Mouse (Mus musculus) gastrocnemius, adult 18-20 months (tissue): Measurements from ENCODE around the gene Arhgef11. TPM values are rescaled to one million over a fixed set of nuclear protein-coding genes. Genes with fewer than 3 reads are reported as not detected.
A peak's percentile ranks its signal among the peaks of the same experiment; 100 is the strongest.
"Not testable (repeated sequence)": the region's sequence is repeated elsewhere in the genome, so short reads cannot be mapped to it uniquely, and the experiment has no call there.

ENCODE experiments used
- DNase-seq: peaks from one replicate; pipeline ENCODE4 v3.0.0; 2021; ENCODE audit warnings: low spot score
- long read RNA-seq, 2 experiments: library from polyadenylated mRNA; stranded (forward); transcript quantifications; one replicate each; pipeline ENCODE4 v2.0.0; 2021
- total RNA-seq, 2 experiments: library from RNA; stranded (reverse); gene quantifications; 2 replicates each; pipeline ENCODE4 v1.2.3; 2021

Gene Arhgef11
- 10 to 100 TPM; 18.5 to 19.9 TPM for total RNA-seq
- long read RNA-seq, experiment 1, partial matches to known transcripts: 4 of 10 reads
- long read RNA-seq, experiment 1, other reads (novel, unspliced or antisense): 6 of 10 reads
- long read RNA-seq, experiment 2, partial matches to known transcripts: 6 of 8 reads
- long read RNA-seq, experiment 2, other reads (novel, unspliced or antisense): 2 of 8 reads

- DNase-seq: peak; percentile 78
Observed at GRCm38 (mm10) chr3:87616957-87617810, at the start of gene Arhgef11. Gene Arhgef11, plus strand, starts transcription at chr3:87617559.

DNA sequence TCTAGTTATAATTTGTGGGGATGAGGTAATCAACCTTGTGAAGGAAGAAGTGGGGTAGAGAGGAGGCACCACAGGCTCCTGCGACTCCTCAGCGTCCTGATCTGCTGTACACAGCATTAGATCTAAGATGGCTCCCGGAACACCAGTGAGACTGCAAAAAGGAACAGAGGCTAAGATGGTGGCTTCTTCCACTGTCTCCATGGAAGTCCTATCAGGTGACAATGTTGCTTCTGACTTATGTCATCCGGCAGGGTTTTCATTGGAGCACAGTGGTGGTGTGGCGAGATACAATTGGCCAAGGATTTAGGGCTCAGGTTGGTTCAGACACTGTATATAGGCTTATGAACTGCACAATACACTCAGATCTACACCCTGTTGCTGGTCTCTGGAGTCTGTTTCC lies 48.7 kb upstream of the Arhgef11 start:
- DNase-seq: no peak

GRCm38 (mm10) chr3:87575766-87576165 lies 41.6 kb upstream of the Arhgef11 start:
- DNase-seq: no peak

DNA sequence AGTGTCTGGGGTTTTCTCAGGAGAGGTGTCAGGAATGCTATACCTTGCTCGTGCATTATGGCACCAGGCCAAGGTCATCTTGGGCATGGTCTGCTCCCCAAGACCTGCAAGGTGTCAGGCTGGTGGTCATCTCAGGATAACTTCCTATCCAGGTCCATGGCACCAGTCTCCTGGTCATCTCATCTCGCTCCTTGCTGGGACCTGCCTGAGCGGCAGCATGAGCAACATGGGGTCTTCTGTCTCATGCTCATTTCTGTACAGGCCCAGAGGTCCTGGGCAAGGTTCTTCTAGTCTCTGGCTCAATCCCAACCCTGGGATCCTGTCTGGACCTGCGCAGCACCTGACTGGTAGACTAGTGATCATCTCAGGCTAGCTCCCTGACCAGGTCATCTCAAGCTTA lies 35.1 kb upstream of the Arhgef11 start:
- no peak for DNase-seq

DNA sequence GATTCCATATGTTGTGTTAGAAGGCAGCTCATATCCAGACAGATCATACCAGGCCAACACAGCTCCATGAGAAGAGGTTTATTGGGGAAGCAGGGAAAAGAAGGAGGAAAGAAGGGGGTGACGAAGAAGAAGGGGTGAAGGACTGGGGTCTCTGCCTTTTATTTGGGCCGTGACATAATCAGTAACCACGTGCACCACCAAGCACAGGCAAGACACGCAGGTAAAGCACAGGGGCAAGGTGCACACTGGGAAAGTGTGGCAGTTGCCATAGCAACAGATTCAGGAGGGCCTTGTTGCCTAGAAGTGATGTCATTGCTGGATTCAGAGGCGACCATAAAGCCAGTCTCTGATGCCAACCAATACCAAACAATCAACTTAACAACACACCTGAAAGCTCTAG lies 23.6 kb upstream of the Arhgef11 start:
- no peak for DNase-seq

DNA sequence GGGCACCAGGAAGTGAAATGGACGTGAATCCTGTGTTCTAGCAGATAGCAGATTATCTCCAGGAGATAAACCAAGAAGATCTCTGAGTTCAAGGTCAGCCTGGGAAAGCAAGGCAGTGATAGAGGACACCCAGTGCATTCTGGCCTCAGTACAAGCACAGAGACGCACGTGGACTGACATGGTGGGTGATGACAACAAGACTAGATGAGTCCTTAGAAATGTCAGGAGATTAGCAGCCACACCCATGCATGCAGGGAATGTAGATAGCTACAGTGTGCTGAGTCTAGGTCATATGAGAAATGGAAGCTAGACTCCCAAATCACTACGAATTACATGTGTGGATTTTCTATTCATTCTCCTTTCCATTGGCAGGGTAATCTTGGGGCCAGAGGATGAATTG lies 22.0 kb upstream of the Arhgef11 start:
- DNase-seq: not testable (repeated sequence)

DNA sequence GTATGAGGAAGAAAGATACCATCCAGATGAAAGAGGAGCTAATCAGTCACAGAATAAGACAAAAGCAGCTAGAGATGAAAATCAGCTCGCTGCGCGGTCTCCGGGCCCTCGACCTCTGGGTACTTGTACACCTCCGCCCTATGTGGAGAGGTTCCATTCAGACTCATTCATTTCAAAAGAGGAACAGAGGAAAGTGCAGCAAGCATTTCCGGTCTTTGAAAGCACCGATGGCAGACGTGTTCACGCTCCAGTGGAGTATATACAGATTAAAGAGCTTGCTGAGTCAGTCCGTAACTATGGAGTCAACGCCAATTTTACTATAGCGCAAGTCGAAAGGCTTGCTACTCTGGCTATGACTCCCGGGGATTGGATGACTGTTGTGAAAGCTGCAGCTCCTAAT lies 16.3 kb upstream of the Arhgef11 start:
- not testable (repeated sequence) for DNase-seq

DNA sequence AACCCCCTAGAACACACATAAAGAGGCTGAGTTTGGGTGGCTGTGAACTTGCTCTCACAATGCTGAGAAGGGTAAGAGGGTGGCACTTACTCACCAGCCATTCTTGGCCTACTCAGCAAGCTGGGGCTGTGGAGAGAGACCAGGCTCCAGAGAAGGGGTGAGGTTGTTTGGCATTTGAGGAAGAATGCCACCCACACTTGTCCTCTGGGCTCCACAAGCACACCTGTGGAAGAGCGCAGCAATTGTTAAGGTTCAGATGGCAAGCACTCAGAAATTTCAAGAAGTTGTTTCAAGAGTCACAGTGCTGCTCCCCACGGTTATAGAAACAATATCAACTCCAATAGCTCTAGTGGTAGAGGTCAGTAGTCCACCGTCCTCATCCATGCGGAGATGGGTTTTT lies 1.0 kb upstream of the Arhgef11 start:
- no peak for DNase-seq

GRCm38 (mm10) chr3:87617811-87618130 lies 412 bp downstream of the Arhgef11 start:
- DNase-seq: no peak

GRCm38 (mm10) chr3:87618240-87618639 lies 881 bp downstream of the Arhgef11 start:
- no peak for DNase-seq

DNA sequence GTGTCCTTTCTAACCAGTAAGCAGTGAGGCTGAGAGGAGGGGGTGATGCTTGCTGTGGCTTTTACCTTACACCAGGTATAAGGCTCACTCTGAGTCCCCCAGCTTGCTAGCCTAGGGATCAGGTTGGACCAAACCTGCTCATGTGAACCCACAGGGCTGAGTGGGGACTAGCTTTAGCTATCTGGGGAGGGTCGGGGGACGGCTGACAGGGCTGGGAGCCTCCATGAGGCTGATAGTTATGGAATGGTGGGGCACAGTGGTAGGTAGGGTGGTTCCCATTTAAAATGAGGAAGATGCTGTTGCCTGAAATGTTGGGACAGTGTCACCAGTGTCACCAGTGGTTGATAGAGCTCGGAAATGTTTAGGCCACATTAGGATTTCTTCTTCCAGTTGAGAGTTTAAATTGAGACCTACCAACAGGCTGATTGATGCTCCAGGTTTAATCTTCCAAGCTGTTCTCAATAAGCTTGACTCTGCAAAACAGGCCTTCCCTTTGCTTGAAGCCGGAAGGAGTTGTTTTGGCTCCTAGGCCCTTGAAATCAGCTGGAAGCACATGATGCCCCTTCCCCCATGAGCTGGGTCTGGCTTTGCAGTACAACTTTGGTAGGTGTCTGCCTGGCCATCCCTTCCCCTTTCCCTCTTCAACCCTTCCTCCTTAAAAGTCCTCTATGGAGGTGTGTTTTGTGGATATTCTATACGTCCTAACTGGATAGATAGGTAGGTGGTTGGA lies 1.8 kb downstream of the Arhgef11 start:
- no peak for DNase-seq

DNA sequence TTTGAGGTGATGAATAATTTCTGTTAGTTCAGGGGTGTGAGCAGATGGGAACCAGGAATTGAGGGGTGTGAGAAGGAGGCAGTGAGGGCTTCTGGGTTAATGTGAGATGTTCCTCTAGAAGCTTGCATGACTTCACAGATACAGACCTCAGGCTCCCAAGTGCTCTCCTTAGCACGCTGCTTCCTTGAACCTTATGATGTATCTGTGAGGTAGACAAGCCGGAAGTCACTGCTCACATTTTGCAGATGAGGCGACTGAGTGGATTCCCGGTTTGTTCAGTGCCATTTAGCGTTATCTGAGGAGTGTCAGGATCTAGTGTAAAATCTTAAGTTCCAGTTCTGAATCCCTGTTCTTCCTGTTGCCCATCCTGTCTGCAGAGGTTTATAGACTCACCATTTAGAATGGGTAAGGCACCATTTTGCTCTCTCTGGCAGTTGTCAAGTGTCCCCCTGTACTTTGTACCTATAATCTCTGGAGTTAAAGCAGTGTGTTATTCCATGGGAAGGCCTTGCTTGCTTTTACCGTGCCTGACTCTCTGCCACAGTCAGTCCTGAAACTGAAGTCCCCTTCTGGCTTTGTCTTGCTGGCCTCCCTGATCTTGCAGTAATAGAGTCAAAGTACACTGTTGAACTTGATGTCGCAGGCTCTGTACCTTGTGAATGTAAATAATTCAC lies 3.0 kb downstream of the Arhgef11 start:
- DNase-seq: no peak

DNA sequence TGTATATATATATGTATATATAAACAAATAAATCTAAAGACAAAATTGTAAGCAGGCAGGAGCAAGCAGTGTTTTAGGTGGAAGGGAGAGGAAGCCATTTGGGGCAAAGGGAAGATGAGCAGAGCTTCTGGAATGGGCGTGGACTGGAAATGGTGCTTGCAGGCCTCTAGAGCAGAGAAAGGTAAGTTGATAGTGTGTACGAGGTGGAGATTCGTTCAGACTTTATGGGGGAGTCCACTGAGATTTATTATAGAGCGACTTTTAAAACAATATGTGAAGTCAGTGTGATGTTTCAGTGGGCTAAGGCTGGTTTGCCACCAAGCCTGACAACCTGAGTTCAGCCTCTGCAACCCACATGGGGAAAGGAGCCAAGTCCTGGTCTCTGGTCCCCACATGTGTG lies 7.5 kb downstream of the Arhgef11 start:
- DNase-seq: no peak

DNA sequence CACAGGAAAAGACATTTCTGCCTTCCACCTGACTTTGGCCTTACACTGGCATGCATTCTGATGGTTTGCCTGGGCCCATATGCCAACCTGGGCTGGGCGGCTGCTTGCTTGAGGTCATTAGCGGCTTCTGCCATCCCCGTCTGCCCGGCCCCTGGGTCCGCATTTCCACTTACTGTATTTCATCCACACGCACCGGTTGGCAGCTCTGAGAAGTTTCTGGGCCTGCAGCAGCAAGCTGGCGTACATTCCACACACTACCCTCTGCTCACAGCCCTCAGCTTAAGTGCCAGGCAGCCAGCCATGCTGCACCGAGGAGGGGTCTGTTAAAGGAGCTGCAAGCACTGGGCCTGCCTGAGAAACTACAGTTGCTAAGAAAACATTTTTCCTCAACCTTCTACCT lies 13.5 kb downstream of the Arhgef11 start:
- DNase-seq: no peak

- no peak for DNase-seq
Observed at GRCm38 (mm10) chr3:87631408-87631807, 14.0 kb downstream of the Arhgef11 start.

DNA sequence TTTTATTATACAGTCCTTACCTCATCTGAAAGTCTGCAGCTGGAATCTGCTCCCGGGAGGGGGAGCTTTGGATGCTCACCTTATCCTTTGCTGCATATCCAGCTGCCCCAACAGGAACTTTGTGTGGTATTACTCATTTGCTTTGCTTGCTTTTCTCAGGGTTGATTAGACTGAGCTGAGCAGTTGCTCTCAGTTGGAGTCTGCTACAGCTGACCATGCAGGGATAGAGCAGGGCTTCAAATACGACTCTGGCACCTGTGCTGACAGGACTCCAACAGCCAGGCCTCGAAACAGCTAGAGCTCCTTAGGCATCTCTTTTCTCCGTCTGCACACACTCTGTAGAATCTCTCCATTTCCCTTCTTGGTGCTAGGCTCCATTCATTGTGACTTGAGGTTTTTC lies 18.2 kb downstream of the Arhgef11 start:
- DNase-seq: no peak

GRCm38 (mm10) chr3:87643453-87643852 lies 26.1 kb downstream of the Arhgef11 start:
- no peak for DNase-seq

DNA sequence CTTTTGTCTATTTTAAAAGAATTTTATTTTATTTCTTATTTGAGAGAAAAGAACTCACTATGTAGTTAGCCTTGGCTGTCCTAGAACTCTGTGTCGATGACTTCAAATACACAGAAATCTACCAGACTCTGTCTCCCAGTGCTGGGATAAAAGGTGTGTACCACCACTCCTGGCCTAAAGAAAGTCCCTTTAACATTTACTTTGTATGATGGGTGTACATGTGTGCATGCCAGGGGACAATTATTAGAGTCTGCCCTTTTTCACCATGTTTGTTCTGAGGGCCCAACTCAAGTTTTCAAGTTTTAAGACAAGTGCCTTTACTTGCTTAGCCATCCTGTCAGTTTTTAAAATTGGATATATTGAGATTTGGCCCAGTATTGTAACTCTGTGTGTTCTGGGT lies 28.8 kb downstream of the Arhgef11 start:
- DNase-seq: no peak

GRCm38 (mm10) chr3:87649063-87649462 lies 31.7 kb downstream of the Arhgef11 start:
- no peak for DNase-seq

DNA sequence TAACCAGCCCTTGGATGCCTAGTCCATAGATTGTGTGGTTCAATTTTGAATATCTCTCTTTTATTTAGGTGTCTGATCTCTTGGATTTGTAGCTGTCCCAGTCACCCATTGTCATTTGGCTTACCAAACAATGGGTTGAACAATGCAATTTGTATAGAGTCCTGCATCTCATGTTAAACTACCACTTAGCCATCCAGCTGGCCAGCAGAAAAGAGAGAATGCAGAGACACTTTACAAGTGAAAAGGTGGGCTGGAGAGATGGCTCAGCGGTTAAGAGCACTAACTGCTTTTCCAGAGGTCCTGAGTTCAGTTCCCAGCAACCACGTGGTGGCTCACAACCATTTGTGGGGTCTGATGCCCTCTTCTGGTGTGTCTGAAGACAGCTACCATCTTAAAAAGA lies 41.0 kb downstream of the Arhgef11 start:
- no peak for DNase-seq

DNA sequence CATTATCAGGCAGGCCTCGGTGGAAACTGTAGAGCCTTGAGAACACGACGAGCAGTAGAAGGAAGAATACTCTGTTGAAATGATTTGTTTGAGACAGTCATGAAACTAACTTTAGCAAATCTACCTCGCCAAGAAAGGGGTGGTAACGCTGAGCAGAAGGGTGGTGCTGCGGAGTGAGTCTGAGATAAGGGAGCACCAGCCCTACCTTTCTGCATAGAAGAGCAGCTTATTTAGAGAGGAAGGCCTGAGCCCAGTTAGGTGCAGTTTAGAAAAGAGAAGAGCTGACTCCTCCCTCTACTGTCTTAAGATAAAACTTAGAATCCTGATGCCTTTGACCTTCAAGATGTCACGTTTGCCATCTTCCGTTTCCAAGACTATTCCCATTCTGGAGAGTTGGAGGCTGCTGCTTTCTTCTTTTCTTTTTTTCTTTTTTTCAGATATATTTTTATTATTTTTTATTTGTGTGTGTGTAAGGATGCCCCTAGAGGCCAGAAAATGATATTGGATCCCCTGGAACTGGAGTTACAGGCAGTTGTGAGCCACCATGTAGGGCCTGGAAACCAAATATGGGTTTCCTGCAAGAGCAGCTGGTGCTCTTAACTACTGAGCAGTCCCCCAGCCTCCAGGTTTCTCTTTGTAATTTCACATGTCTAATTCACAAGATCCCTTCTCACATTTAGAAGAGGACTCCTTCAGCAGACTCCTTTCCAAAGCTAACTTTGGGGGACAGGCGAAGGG lies 42.5 kb downstream of the Arhgef11 start:
- no peak for DNase-seq
